Mouse (Mus musculus): ENCODE results near the gene Ctc1.
"Not testable (repeated sequence)": the region's sequence is repeated elsewhere in the genome, so short reads cannot be mapped to it uniquely, and the experiment has no call there.

The Ctc1 gene

DNA sequence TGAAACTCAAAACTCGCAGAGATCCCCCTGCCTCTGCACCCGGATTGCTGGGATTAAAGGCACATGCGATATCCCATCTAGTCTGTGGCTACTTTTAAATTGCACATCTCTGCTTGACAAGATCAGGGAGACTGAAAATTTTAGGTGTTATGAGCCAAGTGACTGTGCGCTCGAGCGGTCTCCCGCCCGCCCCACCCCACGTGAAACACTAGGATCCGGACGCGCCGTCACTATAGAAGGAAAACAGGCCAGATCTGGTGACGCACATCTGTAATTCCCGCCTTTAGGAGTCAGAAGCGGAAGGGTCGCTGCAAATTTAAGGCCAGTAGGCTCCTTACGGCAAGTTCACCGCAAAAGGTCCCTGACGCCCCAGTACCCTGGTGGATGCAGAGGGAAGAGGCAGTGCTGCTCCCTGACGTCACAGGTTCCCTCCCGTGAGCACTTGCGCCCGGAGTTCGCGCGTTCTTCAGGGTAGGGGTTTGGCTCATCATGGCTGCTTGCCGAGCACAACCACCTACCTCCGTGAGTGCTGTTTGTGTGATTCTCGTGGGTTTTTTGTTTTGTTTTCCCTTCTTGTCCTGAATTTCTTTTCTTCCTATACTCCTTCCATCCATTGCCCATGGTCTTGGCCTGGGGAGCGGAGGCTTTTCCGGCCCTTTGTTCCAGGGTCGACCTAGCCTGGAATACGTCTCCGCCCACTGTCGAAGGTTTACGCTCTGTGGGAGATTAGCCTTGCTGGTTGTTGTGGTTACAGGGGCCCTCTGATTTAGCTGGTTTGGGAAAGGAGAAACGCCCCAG lies at the start of gene Ctc1:
TSS of gene Ctc1 (plus strand) at position 268 of the 798 bp plus-strand sequence.
- peak; percentile 92 to 94 for DNase-seq

DNA sequence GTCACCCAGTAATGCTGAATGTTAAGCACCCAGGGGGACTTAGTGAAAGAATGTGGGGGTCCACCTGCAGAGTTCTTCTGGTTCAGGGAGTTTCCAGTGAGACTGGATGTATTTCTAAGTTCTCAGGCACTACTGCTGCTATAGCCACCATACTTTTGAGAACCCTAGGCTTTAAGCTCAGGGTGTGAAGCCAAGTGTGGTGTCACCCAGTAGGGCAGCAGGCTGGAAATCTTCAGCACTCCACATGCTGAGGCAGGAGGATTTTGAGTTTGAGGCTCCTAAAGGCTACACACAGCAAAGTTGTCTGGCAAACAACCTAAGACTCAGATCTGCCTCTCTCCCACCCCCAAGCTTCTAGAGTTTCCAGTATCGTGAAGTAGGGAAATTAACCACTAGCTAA lies 49.2 kb upstream of the Ctc1 start:
- no peak for DNase-seq

DNA sequence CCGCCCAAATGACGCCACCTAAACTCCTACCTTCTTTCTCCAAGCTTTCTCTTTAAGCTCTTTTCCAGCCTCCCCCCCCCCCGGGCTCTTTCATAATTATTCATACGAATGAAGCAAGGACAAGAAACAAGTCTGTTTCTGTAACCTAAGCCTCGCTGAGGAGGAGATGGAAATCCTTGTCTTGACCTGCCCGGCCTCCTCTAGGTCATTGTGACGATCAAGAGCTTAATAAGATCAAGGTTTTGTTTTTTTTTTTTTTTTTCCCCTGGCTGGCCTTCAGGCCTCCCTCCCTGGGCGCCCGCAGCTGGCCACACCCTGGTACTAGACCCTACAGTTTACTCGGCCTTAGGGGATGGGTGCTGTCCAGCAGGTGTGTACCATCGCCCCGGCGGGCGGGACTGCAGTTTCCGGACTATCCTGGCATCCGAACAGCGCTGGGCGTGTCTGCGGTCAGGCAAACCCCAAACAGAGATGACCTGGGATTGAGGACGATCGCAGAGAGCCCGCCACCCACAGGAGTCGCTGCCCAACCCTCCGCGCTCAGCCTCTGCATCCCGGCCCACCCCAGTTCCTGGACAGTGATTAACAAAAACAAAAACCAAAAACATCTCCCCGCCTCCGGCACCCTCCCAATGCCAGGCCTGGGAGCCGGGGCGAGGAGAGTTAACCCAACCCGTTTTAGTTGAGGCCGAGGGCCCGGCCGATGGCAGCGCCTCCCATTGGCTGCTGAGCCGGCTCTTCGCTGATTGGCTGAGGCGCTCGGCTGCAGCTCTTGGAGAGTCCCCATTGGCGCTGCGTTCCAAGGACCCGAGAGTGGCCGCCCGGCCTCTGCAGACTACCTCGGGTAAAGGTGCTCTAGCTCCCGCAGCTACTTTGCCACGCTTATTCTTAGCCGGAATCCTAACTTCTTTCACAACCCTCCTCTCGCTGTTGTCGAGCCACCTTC lies 48.1 kb upstream of the Ctc1 start, which contains the start of gene Slc25a35:
TSS of gene Slc25a35 (plus strand) at position 795 of the 946 bp plus-strand sequence.
- DNase-seq: peak; percentile 93 to 96

DNA sequence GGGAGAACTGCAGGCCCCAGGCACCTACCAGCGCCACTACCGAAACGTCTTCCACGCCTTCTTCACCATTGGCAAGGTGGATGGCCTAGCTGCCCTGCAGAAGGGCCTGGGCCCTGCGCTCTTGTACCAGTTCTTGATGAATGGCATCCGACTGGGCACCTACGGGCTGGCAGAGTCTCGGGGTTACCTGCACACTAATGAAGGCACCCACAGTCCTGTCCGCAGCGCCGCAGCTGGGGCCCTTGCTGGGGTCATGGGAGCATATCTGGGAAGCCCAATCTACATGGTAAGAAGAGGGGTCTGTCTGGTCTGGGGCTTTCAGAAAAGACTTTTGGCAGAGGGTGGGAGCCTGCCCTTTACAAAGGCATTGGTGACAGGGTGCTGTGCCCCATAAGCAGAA lies 47.0 kb upstream of the Ctc1 start:
- DNase-seq: no peak

DNA sequence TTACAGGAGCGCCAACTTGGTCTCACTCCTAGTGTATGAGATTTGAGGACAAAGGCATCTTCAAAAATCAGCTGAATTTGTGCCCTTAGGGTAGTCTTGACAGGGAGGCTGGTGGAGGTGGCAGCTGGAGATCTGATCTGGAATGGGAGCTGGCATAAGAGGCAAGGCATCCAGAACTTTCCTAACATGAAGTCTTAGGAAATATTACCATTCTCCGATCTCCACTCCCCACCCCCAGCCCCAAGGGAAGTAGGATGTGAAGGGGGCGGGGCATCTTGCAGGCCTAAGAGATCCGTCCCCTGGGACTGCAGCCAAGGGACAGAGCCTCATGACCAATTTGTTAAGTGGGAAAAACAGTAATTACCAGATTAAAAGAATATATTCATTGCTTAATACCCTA lies 45.5 kb upstream of the Ctc1 start:
- DNase-seq: no peak

DNA sequence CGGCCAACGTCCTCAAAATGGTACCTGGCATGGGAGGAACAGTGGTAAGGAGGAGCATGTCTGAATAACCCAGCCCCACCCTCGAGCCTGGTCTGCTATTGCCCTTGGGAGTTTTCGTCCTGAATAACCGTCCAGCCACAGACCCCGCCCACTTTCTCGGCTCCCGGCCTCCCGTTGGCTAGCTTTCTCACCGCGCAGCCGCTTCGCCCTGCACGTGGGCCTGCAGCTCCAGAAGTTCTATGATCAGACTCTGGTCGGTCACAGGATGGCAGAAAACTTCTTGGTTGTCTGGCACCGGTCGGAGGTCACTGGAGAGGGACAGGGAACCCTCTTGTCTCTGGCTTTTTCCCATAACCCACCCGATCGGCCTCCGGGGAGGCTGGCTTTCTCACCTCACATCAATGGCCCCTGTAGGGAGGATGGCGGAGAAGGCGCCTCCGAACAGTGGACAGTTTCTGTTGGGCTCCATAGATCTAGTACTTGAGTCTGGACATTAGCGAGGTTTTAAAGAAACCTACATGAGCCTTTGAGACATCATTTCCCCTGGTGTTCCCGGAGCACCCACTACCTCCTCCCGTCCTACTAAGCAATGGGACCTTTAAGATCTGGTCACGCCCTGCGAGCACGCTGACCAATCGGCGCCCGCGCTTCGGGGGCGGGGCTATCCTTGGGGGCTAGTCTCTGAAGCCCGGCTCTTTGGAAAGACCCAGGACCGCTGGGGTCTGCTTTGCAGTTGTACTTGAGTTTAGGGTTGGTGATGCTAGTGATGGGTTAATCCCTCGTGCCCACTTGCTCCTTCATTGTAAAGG lies 42.3 kb upstream of the Ctc1 start:
- DNase-seq: peak; percentile 88 to 89

DNA sequence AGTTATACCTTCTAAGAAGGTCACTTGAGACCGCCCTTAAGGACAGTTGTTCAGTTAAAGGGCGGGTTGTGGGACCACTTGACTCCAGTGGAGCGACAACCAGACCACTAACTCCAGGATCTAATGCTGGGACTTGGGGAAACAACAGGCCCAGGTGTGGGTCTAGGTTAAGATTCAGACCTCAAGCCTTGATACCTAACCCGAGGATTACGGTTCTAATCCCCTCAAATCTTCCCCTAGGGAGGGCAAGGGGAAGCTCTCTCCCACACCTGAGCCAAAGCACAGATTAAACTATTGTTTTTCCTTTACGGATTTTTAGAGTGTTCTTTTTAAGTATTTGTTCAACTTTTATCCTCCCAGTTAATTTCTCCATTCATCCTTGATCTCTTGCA lies 41.7 kb upstream of the Ctc1 start:
- DNase-seq: no peak

DNA sequence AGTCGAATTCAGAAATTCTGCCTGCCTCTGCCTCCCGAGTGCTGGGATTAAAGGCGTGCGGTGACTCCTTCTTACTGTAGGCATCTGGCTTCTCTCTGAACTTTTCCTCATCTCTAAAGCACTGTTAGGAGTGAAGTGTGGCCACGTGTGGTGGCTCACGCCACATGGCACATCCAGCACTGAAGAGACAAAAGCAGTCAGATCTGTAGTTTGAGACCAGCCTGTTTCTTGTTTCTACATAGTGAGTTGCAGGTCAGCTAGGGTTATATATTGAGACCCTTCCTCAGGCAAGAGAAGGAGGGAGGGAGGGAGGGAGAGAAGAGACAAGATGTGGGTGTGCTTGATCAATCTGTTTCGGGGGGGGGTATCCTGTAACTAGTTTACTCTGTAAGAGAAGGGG lies 40.6 kb upstream of the Ctc1 start, which contains the start of gene Rangrf:
TSS of gene Rangrf (minus strand) at position 101 of the 400 bp plus-strand sequence.
- DNase-seq: no peak

DNA sequence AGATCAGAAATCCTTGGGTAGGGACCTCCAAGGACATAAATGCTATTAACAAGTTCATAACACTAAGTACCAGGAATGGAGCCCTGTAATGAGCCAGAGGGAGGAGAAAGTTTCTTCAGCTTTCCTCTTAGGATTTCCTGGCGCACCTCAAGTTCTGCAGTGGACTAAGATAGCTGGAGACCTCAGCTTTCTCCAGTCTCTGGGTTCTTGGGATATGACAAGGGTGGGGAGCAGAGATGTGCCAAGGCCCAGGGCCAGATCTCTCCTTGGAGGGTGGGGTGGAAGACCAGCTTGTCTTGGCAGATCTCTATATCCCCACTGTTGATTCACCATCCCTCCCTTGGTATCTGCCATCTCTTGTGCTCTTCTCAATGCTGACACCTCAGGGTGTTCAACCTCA lies 40.1 kb upstream of the Ctc1 start:
- DNase-seq: no peak

DNA sequence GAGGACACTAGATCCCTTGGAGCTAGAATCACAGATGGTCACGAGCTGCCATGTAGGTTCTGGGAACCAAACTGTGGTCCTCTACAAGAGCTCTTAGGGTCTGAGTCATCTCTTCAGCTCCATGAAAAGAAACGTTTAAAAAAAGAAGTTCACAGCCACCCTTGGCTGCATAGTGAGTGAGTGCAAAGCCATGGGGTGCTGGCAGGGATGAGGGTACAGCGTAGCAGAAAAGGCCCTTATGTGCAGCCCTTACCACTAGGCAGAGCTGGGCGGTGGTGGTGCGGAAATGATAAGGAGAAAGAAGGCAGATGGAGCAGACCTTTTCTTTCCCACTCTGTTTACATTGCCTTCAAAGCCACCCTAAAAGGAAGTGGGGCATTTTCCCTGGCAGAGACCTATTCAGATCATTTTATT lies 36.4 kb upstream of the Ctc1 start:
- no peak for DNase-seq

DNA sequence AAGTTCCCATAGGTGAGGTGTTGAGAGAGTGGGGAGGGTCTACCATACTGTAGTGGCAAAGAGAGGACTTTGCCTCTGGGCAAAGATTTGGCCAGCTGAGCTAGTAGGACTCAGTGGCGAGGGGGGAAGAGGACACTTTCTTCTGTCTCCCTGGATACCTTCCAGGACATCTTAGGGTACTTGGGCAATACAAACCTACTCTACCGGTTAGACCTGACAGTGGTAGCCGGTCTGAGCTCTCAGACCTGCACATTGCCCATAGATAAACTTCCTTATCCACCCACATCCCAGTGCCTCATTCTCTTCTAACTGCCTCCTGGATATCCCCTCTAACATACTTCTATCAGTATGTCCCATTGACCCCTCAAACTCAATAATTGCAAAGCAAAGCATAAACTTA lies 34.8 kb upstream of the Ctc1 start:
- no peak for DNase-seq

DNA sequence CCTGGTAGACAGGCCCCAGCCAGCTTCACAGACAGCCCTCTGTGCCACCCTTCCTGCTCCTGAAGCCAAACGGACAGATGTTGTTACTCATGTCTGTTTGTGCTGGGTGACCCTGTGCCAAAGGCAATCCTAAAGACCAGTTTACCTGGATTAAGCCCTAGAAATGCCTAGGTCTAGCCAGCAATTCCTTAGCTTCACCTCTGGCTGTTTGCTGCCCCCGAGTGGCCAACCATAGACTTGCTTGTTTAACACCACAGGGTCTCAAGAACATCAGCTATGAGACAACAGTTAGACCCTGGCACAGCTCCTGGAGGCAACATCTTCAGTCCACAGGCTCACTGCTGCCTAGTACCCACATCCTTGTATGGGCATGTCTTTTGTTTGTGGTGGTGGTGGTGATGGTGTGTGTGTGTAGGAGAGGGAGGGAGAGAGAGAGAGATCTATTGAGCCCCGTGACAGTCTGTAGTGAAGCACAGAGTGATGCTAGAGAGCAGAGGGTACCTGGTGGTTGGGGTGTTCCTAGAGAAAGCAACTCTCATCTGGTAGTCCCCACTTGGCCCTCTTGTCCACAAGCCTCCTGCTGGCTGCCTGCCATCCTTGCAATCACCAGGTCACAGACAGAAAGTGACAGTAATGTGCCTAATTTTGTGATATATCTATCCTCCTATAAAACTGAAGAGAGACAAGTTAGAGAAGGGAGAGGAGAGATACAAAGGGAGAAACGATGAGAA lies 32.9 kb upstream of the Ctc1 start:
- peak; percentile 78 to 80 for DNase-seq

DNA sequence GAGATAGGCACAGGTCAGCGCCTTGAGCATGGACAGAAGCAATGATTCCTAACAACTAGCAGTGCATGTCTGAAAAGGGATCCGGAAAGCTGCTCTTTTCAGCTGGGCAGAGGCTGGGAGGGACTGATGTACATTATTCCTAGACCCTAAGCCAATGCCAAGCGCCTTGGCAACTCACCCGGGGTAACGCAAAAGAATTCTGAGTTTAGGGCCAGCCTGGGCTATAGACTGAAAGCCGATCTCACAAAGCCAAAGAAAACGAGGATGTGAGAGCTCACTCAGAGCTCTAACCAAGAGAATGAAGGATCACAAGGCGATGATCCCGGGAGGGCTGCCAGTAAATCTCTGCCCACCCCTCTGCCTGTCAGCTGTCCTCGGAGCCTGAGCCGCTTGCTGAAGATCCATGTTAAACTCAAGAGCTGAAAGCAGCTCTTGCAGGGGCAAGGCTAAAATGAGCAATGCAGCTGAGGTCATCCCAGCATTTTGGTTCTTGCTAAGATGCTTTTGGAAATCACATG lies 28.3 kb upstream of the Ctc1 start:
- DNase-seq: no peak

DNA sequence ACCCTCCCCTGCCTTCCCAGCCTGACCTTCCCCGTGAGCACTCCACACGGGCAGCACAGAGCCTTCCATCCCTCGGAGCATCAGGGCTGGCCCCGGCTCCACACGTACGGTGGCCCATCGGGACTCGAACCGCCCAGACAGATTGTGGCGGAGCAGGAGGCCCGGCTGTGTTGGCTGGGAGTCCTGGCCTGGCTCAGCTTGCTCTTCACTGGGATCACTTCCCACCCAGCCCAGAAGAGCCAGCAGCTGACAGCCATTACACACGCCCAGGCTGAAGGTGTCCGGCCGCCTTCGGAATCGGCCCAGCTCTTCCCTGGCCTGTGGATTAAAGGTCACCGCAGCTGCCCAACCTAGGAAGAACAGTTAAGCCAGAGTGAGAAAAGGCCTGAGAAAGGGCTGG lies 27.4 kb upstream of the Ctc1 start:
- DNase-seq: peak; percentile 76 to 77

DNA sequence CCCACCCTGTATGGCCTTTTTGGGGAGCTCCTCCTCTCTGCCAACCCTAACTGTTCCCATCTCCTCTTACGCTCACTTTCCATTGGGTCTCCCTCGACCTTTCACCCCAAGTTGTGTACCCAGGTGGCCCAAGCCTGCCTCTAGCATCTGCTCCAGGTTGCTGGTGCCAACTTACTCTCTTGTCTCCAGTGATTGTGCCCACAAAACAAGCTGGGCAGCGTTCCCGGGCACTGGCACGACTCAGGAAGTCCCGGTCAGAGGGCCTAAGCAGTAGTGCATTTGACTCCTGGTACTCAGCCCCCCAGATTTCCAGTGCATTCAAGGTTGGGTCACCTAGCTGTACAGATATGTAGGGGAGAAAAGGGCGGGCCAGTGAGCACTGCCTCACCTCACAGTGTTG lies 22.6 kb upstream of the Ctc1 start:
- DNase-seq: peak; percentile 64 to 71

DNA sequence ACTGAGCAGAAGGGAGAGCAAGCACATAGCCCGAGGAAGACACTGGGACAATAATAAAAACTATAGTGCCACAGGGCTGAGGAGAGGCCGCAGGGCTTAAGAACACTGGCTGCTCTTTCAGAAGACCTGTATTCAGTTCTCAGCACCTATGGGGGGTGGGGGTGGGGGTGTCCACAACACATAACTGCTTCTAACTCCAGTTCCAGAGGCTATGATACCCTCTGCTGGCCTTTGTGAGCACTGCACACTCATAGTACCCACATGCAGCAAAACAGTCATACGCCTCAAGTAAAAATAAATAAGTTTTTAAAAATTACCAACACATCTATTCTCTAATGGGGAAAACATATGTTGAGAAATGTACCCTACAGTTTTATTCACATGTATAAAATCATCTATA lies 21.3 kb upstream of the Ctc1 start:
- DNase-seq: no peak

DNA sequence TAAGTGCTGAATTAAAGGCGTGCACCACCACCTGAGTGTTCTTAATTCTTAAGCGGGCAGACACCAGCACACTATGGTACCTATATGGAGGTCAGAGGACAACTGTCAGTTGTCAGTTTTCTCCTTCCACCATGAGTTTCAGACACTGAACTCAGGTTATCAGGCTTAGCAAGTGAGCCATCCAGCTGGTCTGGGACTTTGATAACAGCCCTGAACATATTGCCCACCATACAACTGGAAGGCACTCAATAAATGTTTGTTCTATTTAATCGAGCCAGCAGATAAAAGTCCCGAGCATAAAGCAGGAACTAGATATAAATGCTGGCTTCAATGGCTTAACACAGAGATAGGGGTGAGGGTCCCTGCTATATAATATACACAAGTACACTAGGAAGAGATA lies 18.6 kb upstream of the Ctc1 start:
- DNase-seq: no peak

DNA sequence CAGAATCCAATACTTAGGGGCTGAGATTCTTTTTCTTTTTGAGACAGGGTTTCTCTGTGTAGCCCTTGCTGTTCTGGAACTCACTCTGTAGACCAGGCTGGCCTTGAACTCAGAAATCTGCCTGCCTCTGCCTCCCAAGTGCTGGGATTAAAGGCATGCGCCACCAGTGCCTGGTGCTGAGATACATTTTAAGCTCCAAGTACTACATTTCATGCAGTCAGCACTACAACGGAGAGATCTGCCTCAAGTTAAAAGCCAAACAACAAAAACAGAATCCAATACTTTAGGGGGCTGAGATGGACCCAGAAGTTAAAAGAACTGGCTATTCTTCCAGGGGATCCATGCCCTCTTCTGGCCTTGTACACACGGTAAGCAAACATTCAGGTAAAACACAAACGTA lies 12.9 kb upstream of the Ctc1 start:
- not testable (repeated sequence) for DNase-seq

DNA sequence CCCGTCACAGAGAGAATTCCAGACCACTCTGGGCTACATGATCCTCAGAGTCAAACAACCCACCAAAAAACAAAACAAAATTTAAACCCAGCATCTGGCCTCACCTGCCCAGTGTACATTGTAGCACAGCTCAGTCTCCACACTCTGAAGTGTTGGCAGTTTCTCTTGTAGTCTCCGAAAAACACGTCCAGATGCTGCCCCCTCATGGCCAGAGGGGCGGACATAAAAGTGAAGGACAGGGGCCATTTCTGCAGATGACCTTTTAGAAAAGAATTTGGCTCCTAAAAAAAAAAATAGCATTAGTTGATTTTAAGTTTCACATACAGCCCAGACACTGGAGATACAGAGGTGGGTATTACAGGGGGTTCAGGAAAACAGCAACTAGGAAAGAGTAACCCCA lies 12.1 kb upstream of the Ctc1 start:
- peak in 1 of 2 experiments; percentile 34 for DNase-seq

DNA sequence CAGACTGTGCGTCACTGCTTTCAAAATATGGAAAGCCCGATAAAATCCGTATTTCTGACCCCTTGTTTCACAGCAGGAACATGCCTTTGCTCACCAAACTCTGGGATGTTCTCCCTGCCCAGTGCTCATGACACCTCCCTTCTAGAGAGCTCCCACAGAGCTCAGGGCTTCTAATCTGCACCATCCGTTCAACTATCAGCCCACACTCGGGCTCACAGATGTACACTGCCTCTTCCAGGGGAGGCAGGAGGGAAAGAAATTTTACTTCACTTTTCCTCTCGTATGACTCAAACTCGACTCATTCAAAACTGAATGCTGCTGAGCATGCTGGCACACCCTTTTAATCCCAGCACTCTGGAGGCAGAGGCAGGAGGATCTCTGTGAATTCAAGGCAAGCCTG lies 10.5 kb upstream of the Ctc1 start:
- DNase-seq: no peak

DNA sequence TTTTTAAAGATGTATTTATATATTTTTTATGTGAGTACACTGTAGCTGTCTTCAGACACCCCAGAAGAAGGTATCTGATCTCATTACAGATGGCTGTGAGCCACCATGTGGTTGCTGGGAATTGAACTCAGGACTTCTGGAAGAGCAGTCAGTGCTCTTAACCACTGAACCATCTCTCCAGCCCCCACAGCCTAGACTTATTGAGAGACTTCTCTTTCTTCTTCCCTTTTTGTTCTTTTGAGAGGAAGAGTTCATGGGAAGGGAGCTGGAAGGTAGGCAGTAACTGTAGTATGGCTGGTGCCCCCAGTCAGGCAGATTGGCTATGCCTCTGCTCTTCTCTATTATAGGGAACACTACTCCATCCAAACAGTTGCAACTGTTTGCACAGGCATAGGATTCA lies 9.1 kb upstream of the Ctc1 start:
- not testable (repeated sequence) for DNase-seq

Data from cerebellum, adult 18-20 months (tissue).